Mouse (Mus musculus) layer of hippocampus, adult 9-10 months (tissue): ENCODE data around the gene Cdh4.

Experiments used
- DNase-seq: peaks from one replicate; pipeline ENCODE4 v3.0.0; 2022; ENCODE audit warnings: low spot score

The Cdh4 gene

GRCm38 (mm10) chr2:179679866-179680265, 237.6 kb downstream of the Cdh4 start:
- no peak for DNase-seq

- no peak for DNase-seq
These were observed 239.2 kb downstream of the Cdh4 start for GRCm38 (mm10) chr2:179681386-179681785.

DNA sequence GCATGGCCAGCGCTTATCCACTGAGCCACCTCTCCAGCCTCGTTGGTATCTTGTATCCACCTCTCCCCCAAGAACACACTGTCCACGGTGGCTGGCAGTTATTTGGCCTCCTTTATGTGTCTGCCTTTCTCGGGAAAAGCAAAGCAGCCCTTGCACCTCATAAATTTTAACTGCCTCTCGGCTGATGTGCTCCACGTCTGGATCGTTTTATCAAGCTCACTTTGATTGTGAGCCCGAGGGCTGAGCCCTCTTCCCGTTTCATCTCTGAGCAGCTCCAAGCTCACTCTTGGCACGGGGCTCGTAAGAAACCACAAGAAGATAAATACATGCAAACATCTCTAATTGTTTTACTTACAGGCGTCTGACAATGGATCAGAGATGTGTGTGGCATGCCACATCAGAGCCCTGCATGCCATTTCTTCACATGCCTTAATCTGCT, 245.0 kb downstream of the Cdh4 start:
- no peak for DNase-seq

DNA sequence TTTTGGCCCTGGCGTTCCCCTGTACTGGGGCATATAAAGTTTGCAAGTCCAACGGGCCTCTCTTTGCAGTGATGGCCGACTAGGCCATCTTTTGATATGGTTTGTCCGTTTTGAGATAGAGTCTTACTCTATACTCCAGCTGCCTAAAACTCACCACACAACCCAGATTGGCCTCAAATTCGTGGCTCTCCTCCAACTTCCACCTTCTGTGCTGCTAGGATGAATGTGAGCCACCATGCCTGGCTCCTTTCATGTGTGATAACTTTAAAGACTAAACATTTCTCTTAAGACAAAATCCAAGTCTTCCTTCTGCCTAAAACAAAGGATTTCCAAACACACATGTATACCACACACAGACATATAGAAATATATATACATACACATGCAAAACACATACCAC, 246.7 kb downstream of the Cdh4 start:
- no peak for DNase-seq

- no peak for DNase-seq
These were observed 247.5 kb downstream of the Cdh4 start for GRCm38 (mm10) chr2:179689761-179690160.

- DNase-seq, result no peak
These were observed 248.3 kb downstream of the Cdh4 start for GRCm38 (mm10) chr2:179690571-179690970.

GRCm38 (mm10) chr2:179694936-179695335, 252.7 kb downstream of the Cdh4 start:
- DNase-seq, result no peak

GRCm38 (mm10) chr2:179697601-179698000, 255.4 kb downstream of the Cdh4 start:
- no peak for DNase-seq

DNA sequence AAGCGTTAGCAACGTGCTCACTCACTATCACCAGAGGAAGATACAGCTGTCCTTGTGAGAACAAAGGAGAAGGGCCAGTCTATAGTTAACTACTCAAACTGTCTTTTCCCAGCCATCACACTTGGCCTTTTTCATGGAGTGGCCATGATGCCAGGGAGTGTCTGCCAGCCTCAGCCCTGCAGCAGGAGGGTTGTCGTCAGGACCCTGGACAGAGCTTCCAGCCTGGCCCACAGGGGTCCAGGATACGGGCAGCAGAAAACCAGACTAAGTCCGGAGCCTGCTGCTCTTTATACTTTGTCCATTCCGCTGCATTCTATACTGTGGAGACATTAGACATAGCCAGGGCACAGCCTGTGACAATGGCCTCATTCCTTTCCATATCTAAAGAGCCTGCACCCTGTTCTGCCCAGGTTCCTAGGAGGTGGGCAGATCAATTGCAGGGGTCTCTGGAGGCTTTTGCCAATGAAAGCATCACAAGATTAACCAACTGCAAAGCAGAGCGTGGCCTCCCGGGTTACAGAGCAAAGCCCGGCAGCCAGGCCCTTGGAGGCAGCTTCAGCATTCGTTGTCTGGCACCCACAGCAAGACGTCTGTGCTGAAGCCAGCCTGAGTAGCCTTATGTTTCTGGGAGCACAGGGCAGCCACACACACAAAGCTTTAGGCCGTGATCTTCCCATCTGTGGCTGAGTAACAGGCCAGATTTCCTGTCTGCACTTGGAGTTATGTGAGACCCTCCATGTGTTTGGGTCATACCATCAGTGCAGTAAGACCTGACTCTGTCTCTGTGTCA, 256.2 kb downstream of the Cdh4 start:
- no peak for DNase-seq

GRCm38 (mm10) chr2:179705043-179705442, 262.8 kb downstream of the Cdh4 start:
- DNase-seq, result no peak

DNA sequence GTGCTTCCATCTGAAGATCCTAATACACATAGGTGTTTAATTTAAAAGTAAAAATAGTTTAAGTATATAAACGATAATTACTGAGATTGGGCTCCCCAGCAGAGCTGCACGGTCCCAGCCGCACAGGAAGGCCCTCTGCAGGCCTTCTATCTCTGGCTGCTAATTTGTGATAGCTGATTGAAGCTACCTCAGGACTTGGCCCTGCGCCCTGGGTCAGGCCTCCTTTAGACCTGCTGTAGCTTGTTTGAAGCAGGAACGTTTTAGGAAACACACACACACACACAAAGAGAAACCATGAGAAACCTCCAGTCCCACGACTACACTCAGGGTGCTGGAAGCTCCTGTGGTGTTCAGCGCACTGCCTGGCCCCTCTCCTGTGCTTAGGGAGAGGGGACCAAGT, 263.2 kb downstream of the Cdh4 start:
- no peak for DNase-seq

DNA sequence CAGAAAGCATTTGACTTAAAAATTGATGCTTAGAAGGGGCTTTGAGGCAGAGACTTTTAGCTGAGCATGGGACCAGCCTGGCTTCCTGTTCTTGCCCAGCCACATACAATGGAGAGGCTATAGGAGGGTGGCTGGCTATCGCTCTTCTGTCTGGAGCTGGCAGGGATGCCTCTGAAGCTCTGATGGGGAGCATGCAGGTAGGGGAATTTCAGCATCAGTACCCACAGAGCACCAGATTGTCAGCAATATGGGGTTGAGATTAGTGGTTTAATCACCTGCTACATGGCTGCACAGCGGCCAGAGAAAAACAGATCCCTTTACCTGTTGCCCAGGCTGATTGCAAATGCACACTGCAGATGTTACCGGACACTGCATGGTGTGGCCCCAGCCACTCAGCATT, 264.4 kb downstream of the Cdh4 start:
- no peak for DNase-seq

DNA sequence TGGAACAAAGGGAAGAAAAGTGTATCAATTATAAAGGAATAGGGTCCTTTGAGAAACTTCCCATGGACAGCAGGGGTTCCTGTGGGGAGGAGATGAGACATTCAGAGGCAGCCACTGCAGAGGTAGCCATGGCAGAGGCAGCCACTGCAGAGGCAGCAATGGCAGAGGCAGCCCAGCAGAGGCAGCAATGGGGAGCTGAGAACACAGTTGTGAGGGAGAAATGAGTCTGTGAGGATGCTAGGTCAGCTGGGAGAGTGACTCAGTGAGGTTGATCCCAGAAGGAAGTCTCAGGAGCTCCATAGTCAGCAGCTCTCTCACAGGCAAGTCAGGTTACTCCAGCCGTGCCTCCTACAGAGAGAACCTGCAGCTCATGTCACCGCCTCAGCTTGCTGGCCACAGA, 266.9 kb downstream of the Cdh4 start:
- no peak for DNase-seq

DNA sequence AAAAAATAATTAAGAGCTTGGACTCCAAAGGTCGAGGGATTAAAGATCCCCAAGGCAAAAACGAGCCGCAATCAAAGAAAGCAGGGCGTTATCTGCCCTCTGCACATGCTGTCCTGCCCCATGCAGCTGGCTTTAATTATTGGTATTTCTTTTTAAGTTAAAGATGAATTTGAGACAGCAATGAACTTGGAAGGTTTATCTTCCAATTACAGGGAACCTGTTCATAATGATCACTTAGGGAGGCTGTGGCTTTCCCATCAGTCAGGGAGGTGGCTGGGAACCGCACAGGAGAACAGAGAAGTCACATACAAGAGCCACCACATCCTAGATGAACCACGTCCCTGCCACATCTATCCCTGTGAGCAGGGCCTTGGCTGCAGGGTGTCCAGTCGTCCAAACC, 270.5 kb downstream of the Cdh4 start:
- no peak for DNase-seq

GRCm38 (mm10) chr2:179713326-179713725, 271.1 kb downstream of the Cdh4 start:
- no peak for DNase-seq

- DNase-seq, result no peak
These were observed 271.9 kb downstream of the Cdh4 start for GRCm38 (mm10) chr2:179714145-179714544.

DNA sequence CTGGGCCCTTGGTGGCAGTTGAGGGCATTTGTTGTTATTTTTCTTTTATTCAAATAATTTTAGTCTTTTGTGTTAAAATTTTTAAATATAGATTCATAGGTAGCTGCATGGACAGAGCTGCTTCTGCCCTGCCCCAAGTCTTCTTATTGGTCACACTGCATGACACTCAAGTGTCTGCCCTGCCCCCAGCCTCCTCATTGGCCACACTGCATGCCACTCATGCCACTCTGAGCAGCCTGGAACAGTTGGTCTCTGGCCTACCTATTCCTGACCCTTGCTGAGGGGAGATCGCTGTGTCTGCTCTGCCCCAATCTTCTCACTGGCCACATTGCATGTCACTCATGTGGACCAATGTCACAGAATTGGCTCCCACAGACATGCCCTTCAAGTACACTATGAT, 273.1 kb downstream of the Cdh4 start:
- DNase-seq, result no peak

DNA sequence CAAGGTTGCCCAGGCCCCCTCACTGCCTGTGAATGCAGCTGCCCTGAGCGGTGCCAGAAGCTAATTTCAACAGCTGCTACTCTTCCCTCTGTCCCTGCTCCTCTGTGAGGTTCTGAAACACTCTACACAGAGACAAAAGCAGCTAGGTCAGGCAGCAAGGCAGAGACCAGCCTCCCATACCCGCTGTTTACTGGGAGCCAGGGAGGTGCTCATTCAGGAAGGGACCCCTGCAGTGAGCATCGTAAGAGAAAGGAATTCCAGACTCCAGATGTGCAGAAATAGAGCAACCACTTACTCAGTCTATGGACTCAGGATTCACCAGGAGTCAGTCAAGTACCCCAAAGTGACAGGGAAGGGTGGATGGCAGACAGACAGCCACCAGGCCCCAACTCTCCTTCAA, 278.1 kb downstream of the Cdh4 start:
- no peak for DNase-seq

- DNase-seq, result no peak
These were observed 279.6 kb downstream of the Cdh4 start for GRCm38 (mm10) chr2:179721534-179722516.

DNA sequence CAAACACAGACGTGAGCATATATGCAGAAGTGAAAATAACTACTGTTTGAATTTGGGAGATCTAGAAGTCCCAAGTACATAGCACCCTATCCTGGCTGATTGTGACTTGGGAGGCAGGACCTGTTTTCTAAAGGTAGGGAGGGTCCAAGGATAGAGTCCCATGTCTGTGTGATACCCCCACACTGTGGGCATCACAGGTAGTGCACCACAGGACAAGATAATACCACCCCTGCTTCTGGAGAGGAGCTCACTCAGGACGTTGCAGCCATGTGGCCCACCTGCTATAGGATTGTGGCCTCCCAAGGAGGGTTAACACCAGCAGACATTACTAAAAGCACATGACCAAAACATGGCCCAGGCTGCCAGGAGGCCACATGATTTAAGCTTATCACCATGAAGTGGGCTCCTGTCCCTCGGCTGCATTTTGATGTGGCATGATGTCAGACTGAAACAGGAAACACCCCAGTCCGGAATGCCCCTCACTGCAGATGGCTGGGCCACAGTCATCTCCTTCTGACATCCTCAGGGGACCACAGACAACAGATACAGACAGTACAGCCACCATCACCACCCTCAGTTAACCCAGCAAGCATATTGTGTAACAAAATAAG, 280.6 kb downstream of the Cdh4 start:
- DNase-seq, result no peak

GRCm38 (mm10) chr2:179723401-179723800, 281.2 kb downstream of the Cdh4 start:
- no peak for DNase-seq

DNA sequence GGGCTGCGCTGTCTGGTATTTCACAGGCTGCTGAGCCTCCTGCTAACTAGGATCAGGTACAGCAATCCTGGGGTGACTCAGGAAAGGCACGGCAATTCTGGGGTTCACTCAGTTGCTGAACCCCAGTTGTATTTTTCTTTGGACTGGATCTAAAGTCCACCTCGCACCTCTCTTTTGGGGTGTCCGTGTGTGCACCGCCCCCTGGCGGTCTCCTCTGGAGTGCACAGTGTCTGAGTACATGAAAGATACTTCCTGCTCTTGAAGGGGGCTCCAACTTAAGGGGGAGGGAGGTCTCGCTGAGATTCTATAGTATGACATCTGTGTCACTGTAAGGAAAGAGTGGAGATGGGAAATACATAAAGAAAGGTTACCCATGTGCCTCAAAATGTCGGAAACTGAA, 286.8 kb downstream of the Cdh4 start:
- DNase-seq, result no peak

DNA sequence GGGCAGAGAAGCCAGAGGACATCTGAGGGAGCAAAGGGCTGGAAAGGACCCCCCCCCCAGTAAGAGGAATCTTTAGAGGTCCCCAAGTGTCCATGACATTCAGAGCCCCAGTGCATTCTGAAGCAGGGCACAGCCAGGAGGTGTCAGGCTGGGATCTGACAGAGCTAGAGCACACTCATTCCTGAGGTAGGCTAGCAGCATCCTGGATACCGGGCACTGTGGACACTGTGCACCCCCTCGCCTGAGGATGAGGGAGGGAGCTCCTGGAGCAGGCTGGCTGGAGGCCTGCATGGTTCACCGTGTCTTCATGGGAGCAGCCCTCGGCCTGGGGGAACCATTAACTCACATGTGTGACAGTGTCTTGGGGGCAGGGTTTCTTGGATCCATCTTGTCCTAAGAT, 287.6 kb downstream of the Cdh4 start:
- no peak for DNase-seq
